Mouse (Mus musculus): ENCODE measurements around the gene Prpf4. TPM values are rescaled to one million over a fixed set of nuclear protein-coding genes. Genes with fewer than 3 reads are reported as not detected.

Gene Prpf4
- polyA plus RNA-seq, 1 experiment from 2014 or later, result 15.3 TPM

GRCm38 (mm10) chr4:62427978-62428758 lies 19.6 kb downstream of the Prpf4 start:
- H3K27me3 ChIP-seq (replicated peaks), result no peaks in the 10 kb centered on the region
- H3K4me2 ChIP-seq, result no peak overlapping the region
- H3K9ac ChIP-seq (replicated peaks), result no peak overlapping the region
- no peak for ATAC-seq (ENCODE audit: low FRiP score)
- no peak overlapping the region for H3K4me3 ChIP-seq (replicated peaks)
- H3K9me3 ChIP-seq (replicated peaks), result no peaks in the 10 kb centered on the region
- H3K27ac ChIP-seq (replicated peaks), result no peak overlapping the region
- peaks cover 26% of the 10 kb centered on the region for H3K36me3 ChIP-seq
- WGBS, result 82% methylated on average over 17 of the region's 17 CpGs
- H3K4me1 ChIP-seq, result no peaks in the 10 kb centered on the region

DNA sequence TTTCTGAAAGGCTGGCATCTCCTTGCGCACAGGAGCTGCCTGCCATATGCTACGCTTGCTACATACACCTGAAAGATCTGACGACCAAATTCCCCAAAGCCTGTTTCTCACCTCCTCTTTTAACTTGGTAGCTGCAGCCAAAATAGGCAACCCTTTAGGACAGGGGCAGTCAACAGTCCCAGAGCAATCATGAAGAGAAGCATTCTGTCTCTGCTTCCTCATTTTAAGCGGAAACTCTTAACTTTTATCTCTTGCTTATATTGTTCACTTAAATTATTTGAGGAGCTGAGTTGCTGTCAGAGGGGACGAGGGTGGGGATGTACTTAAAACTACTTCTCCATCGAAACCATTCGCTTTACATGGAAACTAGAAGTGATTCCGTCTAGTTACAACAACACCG lies 21.0 kb downstream of the Prpf4 start:
- 92% methylated on average over 9 of the region's 9 CpGs for WGBS
- Histone ChIP-seq H3K4me1 (no peaks in the 10 kb centered on the region), H3K9me3 (replicated peaks) (no peaks in the 10 kb centered on the region), H3K27ac (replicated peaks) (no peak overlapping the region), H3K4me3 (replicated peaks) (no peak overlapping the region), H3K9ac (replicated peaks) (no peak overlapping the region), H3K36me3 (peaks cover 15% of the 10 kb centered on the region), H3K4me2 (no peak overlapping the region), H3K27me3 (replicated peaks) (no peaks in the 10 kb centered on the region)
- no peak for ATAC-seq (ENCODE audit: low FRiP score)

GRCm38 (mm10) chr4:62430678-62431077 lies 22.1 kb downstream of the Prpf4 start:
- Histone ChIP-seq H3K4me2 (no peak overlapping the region), H3K4me3 (replicated peaks) (no peak overlapping the region), H3K9ac (replicated peaks) (no peak overlapping the region), H3K4me1 (no peaks in the 10 kb centered on the region), H3K9me3 (replicated peaks) (no peaks in the 10 kb centered on the region), H3K27ac (replicated peaks) (no peak overlapping the region), H3K27me3 (replicated peaks) (no peaks in the 10 kb centered on the region), H3K36me3 (peaks cover 4% of the 10 kb centered on the region)
- ATAC-seq (ENCODE audit: low FRiP score), result no peak

- Histone ChIP-seq H3K4me3 (replicated peaks) (no peak overlapping the region), H3K27me3 (replicated peaks) (no peaks in the 10 kb centered on the region), H3K36me3 (no peaks in the 10 kb centered on the region), H3K4me1 (no peaks in the 10 kb centered on the region), H3K9me3 (replicated peaks) (no peaks in the 10 kb centered on the region), H3K9ac (replicated peaks) (no peak overlapping the region), H3K27ac (replicated peaks) (no peak overlapping the region), H3K4me2 (no peak overlapping the region)
- 88% methylated on average over 4 of the region's 4 CpGs for WGBS
- no peak for ATAC-seq (ENCODE audit: low FRiP score)
These were observed 22.9 kb downstream of the Prpf4 start for GRCm38 (mm10) chr4:62431522-62431921.

DNA sequence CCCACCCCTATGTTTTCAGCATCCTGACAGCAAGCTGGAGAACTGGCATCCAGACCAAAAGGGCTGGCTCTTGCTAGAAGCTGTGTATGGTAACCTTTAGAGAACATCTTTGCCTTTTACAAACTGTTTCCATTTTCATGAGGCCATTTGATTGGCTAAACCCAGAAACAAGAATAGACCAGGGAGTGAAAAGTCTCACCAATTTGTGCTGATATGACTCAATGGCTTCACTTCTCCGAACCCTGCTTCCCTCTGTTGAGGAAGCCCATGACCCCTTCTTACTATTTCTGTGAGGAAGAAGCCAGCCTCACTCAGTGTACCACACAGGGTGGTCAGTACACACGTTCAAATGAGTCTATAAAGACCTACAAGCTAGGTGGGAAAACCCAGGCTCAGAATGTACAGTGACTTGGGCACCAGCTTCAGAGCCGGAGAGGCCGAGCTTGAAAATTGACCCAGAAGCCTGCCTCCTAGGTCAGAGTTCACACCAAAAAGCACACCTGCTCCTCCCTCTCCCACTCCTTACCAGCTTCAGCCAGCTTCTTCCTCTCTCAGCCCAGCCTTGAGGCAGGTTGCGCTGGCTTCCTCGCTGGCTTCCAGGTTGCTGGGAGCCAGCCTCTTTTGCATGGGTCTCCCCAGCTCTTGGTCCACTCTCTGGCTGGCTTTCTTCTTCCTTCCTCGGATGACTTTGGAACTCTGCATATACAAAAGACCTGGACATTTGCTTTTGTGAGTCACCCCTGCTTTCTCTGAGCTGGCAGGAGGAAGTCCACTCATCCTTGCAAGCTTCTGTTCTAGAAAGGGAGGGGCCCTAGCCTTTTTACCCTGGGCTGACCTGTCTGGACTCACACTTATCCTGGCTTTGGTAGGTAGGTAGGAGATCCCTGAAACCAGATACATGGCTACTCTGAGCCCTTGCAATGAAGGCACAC lies 25.6 kb downstream of the Prpf4 start:
- 86% methylated on average over 7 of the region's 7 CpGs for WGBS
- Histone ChIP-seq H3K4me1 (no peaks in the 10 kb centered on the region), H3K36me3 (no peaks in the 10 kb centered on the region), H3K4me2 (no peak overlapping the region), H3K27me3 (replicated peaks) (no peaks in the 10 kb centered on the region), H3K9me3 (replicated peaks) (no peaks in the 10 kb centered on the region), H3K27ac (replicated peaks) (no peak overlapping the region), H3K9ac (replicated peaks) (no peak overlapping the region), H3K4me3 (replicated peaks) (no peak overlapping the region)
- ATAC-seq (ENCODE audit: low FRiP score), result no peak

DNA sequence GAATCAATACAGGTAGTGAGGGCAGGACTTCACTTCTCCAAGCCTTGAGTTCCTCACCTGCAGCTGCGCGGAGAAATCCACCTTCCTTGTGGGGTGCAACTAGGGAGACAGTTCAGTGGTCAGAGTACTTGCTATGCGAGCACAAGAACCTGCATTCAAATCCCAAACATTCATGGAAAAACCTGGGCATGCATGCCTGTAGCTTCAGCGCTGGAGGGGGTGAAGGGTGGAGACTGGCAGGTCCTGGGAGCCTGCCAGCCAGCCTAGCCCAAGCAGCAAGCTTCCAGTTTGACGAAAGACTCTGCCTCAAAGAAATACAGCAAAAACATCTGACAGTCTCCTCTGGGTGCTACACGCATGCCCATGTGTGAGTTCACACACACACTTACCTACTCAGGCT lies 26.5 kb downstream of the Prpf4 start, which contains the start of gene Rnf183:
Gene Rnf183, minus strand, starts transcription at position 172 of the 400 bp plus-strand sequence.
- WGBS, result 89% methylated on average over 6 of the region's 6 CpGs
- H3K36me3 ChIP-seq, result no peaks in the 10 kb centered on the region
- no peak within 1 kb of the TSS for H3K4me3 ChIP-seq (replicated peaks)
- no peaks in the 10 kb centered on the region for H3K27me3 ChIP-seq (replicated peaks)
- no peak for ATAC-seq (ENCODE audit: low FRiP score)
- no peaks in the 10 kb centered on the region for H3K9me3 ChIP-seq (replicated peaks)
- no peak within 1 kb of the TSS for H3K9ac ChIP-seq (replicated peaks)
- H3K4me2 ChIP-seq, result no peak within 1 kb of the TSS
- H3K4me1 ChIP-seq, result no peaks in the 10 kb centered on the region
- no peak within 1 kb of the TSS for H3K27ac ChIP-seq (replicated peaks)

DNA sequence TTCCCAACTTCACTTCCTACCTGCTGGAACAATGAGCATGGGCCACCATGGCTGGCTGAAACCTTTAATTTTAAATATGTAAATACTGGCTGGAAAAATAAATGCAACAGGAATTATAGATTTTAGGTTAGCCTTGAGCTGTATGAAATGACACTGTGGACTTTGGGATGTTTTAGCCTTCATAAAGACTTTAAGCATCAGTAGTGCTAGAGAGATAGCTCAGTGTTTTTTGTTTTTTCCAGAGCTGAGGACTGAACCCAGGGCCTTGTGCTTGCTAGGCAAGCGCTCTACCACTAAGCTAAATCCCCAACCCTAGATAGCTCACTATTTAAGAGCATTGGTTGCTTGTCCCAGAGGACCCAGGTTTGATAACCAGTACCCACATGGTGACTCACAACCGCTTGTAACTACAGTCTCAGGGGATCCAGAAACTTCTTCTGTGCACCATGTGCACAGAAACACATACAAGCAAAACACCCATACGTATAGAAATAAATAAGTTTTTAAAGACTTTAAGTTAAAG lies 28.7 kb downstream of the Prpf4 start:
- 91% methylated on average over 3 of the region's 3 CpGs for WGBS
- H3K9ac ChIP-seq (replicated peaks), result no peak overlapping the region
- no peak overlapping the region for H3K27ac ChIP-seq (replicated peaks)

GRCm38 (mm10) chr4:62437871-62438270 lies 29.3 kb downstream of the Prpf4 start:
- H3K4me2 ChIP-seq, result no peak overlapping the region
- H3K9ac ChIP-seq (replicated peaks), result no peak overlapping the region
- no peak overlapping the region for H3K27ac ChIP-seq (replicated peaks)
- H3K36me3 ChIP-seq, result no peaks in the 10 kb centered on the region
- H3K9me3 ChIP-seq (replicated peaks), result no peaks in the 10 kb centered on the region
- no peaks in the 10 kb centered on the region for H3K27me3 ChIP-seq (replicated peaks)
- no peaks in the 10 kb centered on the region for H3K4me1 ChIP-seq
- ATAC-seq (ENCODE audit: low FRiP score), result no peak
- WGBS, result 90% methylated on average over 7 of the region's 7 CpGs
- no peak overlapping the region for H3K4me3 ChIP-seq (replicated peaks)

More for the DNA sequence above, 28.7 kb downstream of the Prpf4 start:
- Histone ChIP-seq H3K4me3 (replicated peaks) (no peak overlapping the region), H3K27me3 (replicated peaks) (no peaks in the 10 kb centered on the region), H3K4me2 (no peak overlapping the region), H3K4me1 (no peaks in the 10 kb centered on the region), H3K9me3 (replicated peaks) (no peaks in the 10 kb centered on the region), H3K36me3 (no peaks in the 10 kb centered on the region)
- no peak for ATAC-seq (ENCODE audit: low FRiP score)

DNA sequence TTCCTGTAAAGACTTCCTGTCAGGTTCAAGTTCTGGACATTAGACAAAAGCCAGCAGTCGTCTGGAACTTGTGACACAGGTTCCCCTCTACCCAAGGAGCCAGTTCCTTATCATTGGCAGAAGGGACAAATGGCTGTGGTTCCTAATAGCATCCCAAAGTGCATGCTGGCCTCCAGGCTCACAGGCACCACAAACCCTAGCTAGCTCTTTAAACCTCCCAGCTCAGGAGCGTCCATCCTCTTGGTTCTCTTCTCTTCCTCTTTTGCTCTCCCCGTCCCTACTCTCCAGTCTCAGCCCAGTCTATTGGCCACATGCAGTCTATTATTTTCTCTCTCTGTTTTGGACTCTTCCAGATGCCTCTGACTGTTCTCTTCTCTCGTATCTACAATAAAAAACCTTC lies 31.2 kb downstream of the Prpf4 start:
- H3K27me3 ChIP-seq (replicated peaks), result no peaks in the 10 kb centered on the region

DNA sequence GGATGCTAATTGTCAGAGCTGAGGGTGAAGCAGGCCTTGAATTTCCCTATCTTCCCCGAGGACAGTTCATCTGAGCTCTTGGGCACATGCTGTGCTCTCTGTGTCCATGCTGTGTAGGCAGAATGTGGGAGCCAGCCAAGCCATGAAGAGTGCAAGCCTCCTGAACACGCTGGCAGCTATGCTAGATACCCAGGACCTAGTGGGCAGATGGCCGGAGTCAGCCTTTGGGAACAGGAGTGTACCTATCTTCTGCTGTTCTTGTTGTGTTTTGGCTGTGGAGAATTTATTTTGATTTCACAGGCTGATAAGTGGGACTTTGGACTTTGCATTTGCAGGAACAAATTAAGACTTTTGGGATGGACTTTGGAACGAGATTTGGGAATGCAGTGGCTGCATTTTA lies 31.9 kb downstream of the Prpf4 start:
- Histone ChIP-seq H3K9ac (replicated peaks) (no peak overlapping the region), H3K4me1 (no peaks in the 10 kb centered on the region), H3K36me3 (no peaks in the 10 kb centered on the region), H3K4me2 (no peak overlapping the region), H3K9me3 (replicated peaks) (no peaks in the 10 kb centered on the region), H3K4me3 (replicated peaks) (no peak overlapping the region), H3K27ac (replicated peaks) (no peak overlapping the region), H3K27me3 (replicated peaks) (no peaks in the 10 kb centered on the region)
- 79% methylated on average over 4 of the region's 4 CpGs for WGBS
- no peak for ATAC-seq (ENCODE audit: low FRiP score)

More for the DNA sequence above, 31.2 kb downstream of the Prpf4 start:
- no peaks in the 10 kb centered on the region for H3K9me3 ChIP-seq (replicated peaks)
- no peaks in the 10 kb centered on the region for H3K4me1 ChIP-seq
- H3K9ac ChIP-seq (replicated peaks), result no peak overlapping the region
- H3K27ac ChIP-seq (replicated peaks), result no peak overlapping the region
- H3K4me2 ChIP-seq, result no peak overlapping the region
- H3K36me3 ChIP-seq, result no peaks in the 10 kb centered on the region
- no peak for ATAC-seq (ENCODE audit: low FRiP score)
- no peak overlapping the region for H3K4me3 ChIP-seq (replicated peaks)
- 75% methylated on average over 4 of the region's 4 CpGs for WGBS

- H3K4me1 ChIP-seq, result no peaks in the 10 kb centered on the region
- ATAC-seq (ENCODE audit: low FRiP score), result no peak
- no peaks in the 10 kb centered on the region for H3K27me3 ChIP-seq (replicated peaks)
- WGBS, result 77% methylated on average over 4 of the region's 4 CpGs
- no peak overlapping the region for H3K4me2 ChIP-seq
- H3K9ac ChIP-seq (replicated peaks), result no peak overlapping the region
- H3K4me3 ChIP-seq (replicated peaks), result no peak overlapping the region
- H3K9me3 ChIP-seq (replicated peaks), result no peaks in the 10 kb centered on the region
- no peak overlapping the region for H3K27ac ChIP-seq (replicated peaks)
- H3K36me3 ChIP-seq, result no peaks in the 10 kb centered on the region
These were observed 32.4 kb downstream of the Prpf4 start for GRCm38 (mm10) chr4:62440986-62441385.

Measured in neural tube, embryonic 15.5 days (tissue).